ENCODE assay signal across 8 mouse cellular contexts in the genomic region with DNA sequence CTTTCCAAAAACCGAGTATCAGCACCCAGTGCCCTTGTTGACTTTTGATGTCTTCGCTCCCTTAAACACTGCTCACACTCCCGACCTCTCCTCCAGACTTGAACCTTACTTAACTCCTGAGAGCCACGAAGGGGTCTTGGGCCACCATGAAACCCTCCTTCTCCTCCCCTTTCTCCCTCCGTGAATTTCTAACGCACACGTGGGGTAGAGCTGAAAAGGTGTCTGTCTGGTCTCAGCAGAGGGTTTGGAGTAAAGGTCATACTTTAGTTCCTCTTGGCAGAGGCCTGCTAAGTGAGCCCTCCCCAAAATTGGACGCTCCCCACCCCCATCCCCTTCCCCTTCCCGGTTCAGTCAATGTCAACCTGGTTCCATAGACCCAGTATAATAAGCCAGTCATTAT. TPM values are rescaled to one million over a fixed set of nuclear protein-coding genes. Genes with fewer than 3 reads are reported as not detected.
DNase-seq lines count a peak whose midpoint lies in the region; ATAC-seq and TF ChIP-seq lines count a peak whose summit lies in the region.

No protein-coding gene starts in this region.

- peaks cover 2% of the 10 kb centered on the region for H3K4me1 ChIP-seq in testis, adult 2 months (ENCODE audit: control insufficient read depth, insufficient read depth, low read length)
- peaks cover 18% of the 10 kb centered on the region for H3K4me1 ChIP-seq in forebrain, embryonic 10.5 days
- H3K4me1 ChIP-seq in intestine, postnatal 0 days (replicated peaks; ENCODE audit: control insufficient read depth, insufficient read depth, low read length), result no peaks in the 10 kb centered on the region
- H3K4me1 ChIP-seq in lung, embryonic 16.5 days (replicated peaks; ENCODE audit: control insufficient read depth, insufficient read depth, low read length), result 0 out of 2 replicates have a peak, but pooled peaks cover 5% of the 10 kb centered on the region

- peak overlapping the region; percentile 94 for H3K4me3 ChIP-seq in testis, adult 2 months (ENCODE audit: control insufficient read depth, low read depth, low read length)
- H3K4me3 ChIP-seq in forebrain, embryonic 10.5 days, result peak overlapping the region; percentile 94
- peak overlapping the region; percentile 97 for H3K4me3 ChIP-seq in intestine, postnatal 0 days (ENCODE audit: low read depth, low read length)
- peak overlapping the region; percentile 98 for H3K4me3 ChIP-seq in lung, embryonic 16.5 days (ENCODE audit: low read length)

- no peak for TF ChIP-seq POLR2A in testis, adult 2 months (IDR thresholded peaks at IDR 0.05; ENCODE audit: control insufficient read depth, low read depth, low read length)

- no peak for ATAC-seq in intestine, postnatal 0 days
- no peak for ATAC-seq in lung, embryonic 16.5 days (ENCODE audit: low read depth)

- TF ChIP-seq CTCF in testis, adult 2 months (IDR thresholded peaks at IDR 0.05; ENCODE audit: control insufficient read depth, insufficient read depth, insufficient replicate concordance, low read depth, low read length), result no peak
- no peak for TF ChIP-seq CTCF in intestine, postnatal 0 days (IDR thresholded peaks at IDR 0.05; ENCODE audit: low read depth)

- H3K9ac ChIP-seq in intestine, postnatal 0 days (ENCODE audit: low read depth, low read length), result peak overlapping the region; percentile 85
- H3K9ac ChIP-seq in lung, embryonic 16.5 days (ENCODE audit: low read length), result peak overlapping the region; percentile 83

- H3K9me3 ChIP-seq in forebrain, embryonic 10.5 days, result no peaks in the 10 kb centered on the region
- H3K9me3 ChIP-seq in intestine, postnatal 0 days (ENCODE audit: control insufficient read depth), result no peaks in the 10 kb centered on the region
- no peaks in the 10 kb centered on the region for H3K9me3 ChIP-seq in lung, embryonic 16.5 days (ENCODE audit: control insufficient read depth, low read length)

- H3K27ac ChIP-seq in testis, adult 2 months (ENCODE audit: control insufficient read depth, insufficient read depth, low read depth, low read length), result peak overlapping the region; percentile 87
- peak overlapping the region; percentile 92 for H3K27ac ChIP-seq in forebrain, embryonic 10.5 days
- H3K27ac ChIP-seq in intestine, postnatal 0 days (ENCODE audit: low read depth, low read length), result peak overlapping the region; percentile 95
- H3K27ac ChIP-seq in lung, embryonic 16.5 days (ENCODE audit: low read length), result peak overlapping the region; percentile 88

- under 1% methylated on average over 9 of the region's 9 CpGs for WGBS in forebrain, embryonic 10.5 days
- 1% methylated on average over 9 of the region's 9 CpGs for WGBS in intestine, postnatal 0 days
- WGBS in lung, embryonic 16.5 days, result 3% methylated on average over 9 of the region's 9 CpGs

- no peak for DNase-seq in testis, postnatal 10 days (ENCODE audit: low spot score)
- peak; percentile 22 for DNase-seq in forebrain, embryonic 10.5 days (ENCODE audit: extremely low spot score, low spot score)
- DNase-seq in cerebellum, adult 11 months, result no peak
- DNase-seq in frontal cortex, postnatal 10 days (ENCODE audit: low spot score in 2 of 2), result no peak
- DNase-seq in thymus, postnatal 25 days, result no peak

- H3K4me2 ChIP-seq in intestine, postnatal 0 days (replicated peaks; ENCODE audit: low read depth), result peak overlapping the region; percentile 81
- H3K4me2 ChIP-seq in lung, embryonic 16.5 days (ENCODE audit: low read depth, low read length), result peak overlapping the region; percentile 91

- no peaks in the 10 kb centered on the region for H3K27me3 ChIP-seq in testis, adult 2 months (ENCODE audit: control insufficient read depth, insufficient read depth, low read length)
- H3K27me3 ChIP-seq in forebrain, embryonic 10.5 days (ENCODE audit: poor library complexity, severe bottlenecking), result no peaks in the 10 kb centered on the region
- no peaks in the 10 kb centered on the region for H3K27me3 ChIP-seq in intestine, postnatal 0 days (replicated peaks; ENCODE audit: control insufficient read depth, insufficient read depth, low read length)
- no peaks in the 10 kb centered on the region for H3K27me3 ChIP-seq in lung, embryonic 16.5 days (ENCODE audit: control insufficient read depth, insufficient read depth, low read depth, low read length)

- no peaks in the 10 kb centered on the region for H3K36me3 ChIP-seq in testis, adult 2 months (ENCODE audit: control insufficient read depth, insufficient read depth, low read length)
- no peaks in the 10 kb centered on the region for H3K36me3 ChIP-seq in forebrain, embryonic 10.5 days (replicated peaks)
- H3K36me3 ChIP-seq in intestine, postnatal 0 days (ENCODE audit: control insufficient read depth, insufficient read depth), result no peaks in the 10 kb centered on the region
- no peaks in the 10 kb centered on the region for H3K36me3 ChIP-seq in lung, embryonic 16.5 days (ENCODE audit: control insufficient read depth, insufficient read depth, low read length)

RNA-seq across cellular contexts. Expression of gene Mpc2, which starts 1.2 kb away (rescaled TPM):
- polyA plus RNA-seq in testis, adult 2 months (2012; rRNA removed), result 320 and 352 TPM in 2 replicates
- polyA plus RNA-seq in forebrain, embryonic 10.5 days (2016; fragmentation: Nextera tagmentation; extraction: Ambion mirVana), result 79.7 and 90.0 TPM in 2 replicates
- 203 and 212 TPM in 2 replicates for polyA plus RNA-seq in intestine, postnatal 0 days (2015; fragmentation: Nextera tagmentation; extraction: Ambion mirVana)
- 137 and 144 TPM in 2 replicates for polyA plus RNA-seq in lung, embryonic 16.5 days (2015; fragmentation: Nextera tagmentation; extraction: Ambion mirVana)

RNA-seq across cellular contexts. Expression of gene Dcaf6, which starts 1.4 kb away (rescaled TPM):
- 156 and 161 TPM in 2 replicates for polyA plus RNA-seq in testis, adult 2 months (2012; rRNA removed)
- 5.8 and 6.5 TPM in 2 replicates for polyA plus RNA-seq in forebrain, embryonic 10.5 days (2016; fragmentation: Nextera tagmentation; extraction: Ambion mirVana)
- 8.2 and 9.8 TPM in 2 replicates for polyA plus RNA-seq in intestine, postnatal 0 days (2015; fragmentation: Nextera tagmentation; extraction: Ambion mirVana)
- 15.9 and 18.9 TPM in 2 replicates for polyA plus RNA-seq in lung, embryonic 16.5 days (2015; fragmentation: Nextera tagmentation; extraction: Ambion mirVana)

RNA-seq across cellular contexts. Expression of gene Adcy10, which starts 23.3 kb away (rescaled TPM):
- 82.5 and 86.7 TPM in 2 replicates for polyA plus RNA-seq in testis, adult 2 months (2012; rRNA removed)
- 0.11 TPM in 1 of 2 replicates, not detected in the other for polyA plus RNA-seq in forebrain, embryonic 10.5 days (2016; fragmentation: Nextera tagmentation; extraction: Ambion mirVana)
- not detected in 2 replicates for polyA plus RNA-seq in intestine, postnatal 0 days (2015; fragmentation: Nextera tagmentation; extraction: Ambion mirVana)
- not detected in 2 replicates for polyA plus RNA-seq in lung, embryonic 16.5 days (2015; fragmentation: Nextera tagmentation; extraction: Ambion mirVana)

Comparison
In these comparisons a context has a peak if more than half of its experiments do, and no peak if none do; other contexts are left out.
1. RNA of gene Adcy10, which starts 23.3 kb away (polyA plus RNA-seq): 82.5 to 86.7 TPM in testis, adult 2 months; 0.11 TPM in forebrain, embryonic 10.5 days, not detected in intestine, postnatal 0 days and not detected in lung, embryonic 16.5 days; every median in the first group is over 10 times any median in the second.
2. Peak in every context shown above with its lines, with median percentiles within 50 percentile points of each other: H3K27ac ChIP-seq and H3K4me3 ChIP-seq.